Mouse (Mus musculus) hindbrain, postnatal 0 days (tissue): ENCODE results near the gene Arid3a. TPM values are rescaled to one million over a fixed set of nuclear protein-coding genes. Genes with fewer than 3 reads are reported as not detected.
A peak's percentile ranks its signal among the peaks of the same experiment; 100 is the strongest.

Experiments
- ATAC-seq: fragments of 200-750 bp; cut with Nextera tagmentation; 2 replicates; pipeline ENCODE4 v1.8.0; 2017; ENCODE audit warnings: mild to moderate bottlenecking, moderate TSS enrichment, moderate library complexity
- DNase-seq: peaks from one replicate; pipeline ENCODE4 v3.0.0-alpha.2; 2015; ENCODE audit warnings: low spot score
- H3K27ac ChIP-seq: fragments of 300-500 bp; sonication (generic); 2 replicates; pipeline ENCODE4 v1.5.1; 2014; ENCODE audit warnings: mild to moderate bottlenecking
- H3K27me3 ChIP-seq: fragments of 300-500 bp; sonication (generic); 2 replicates; pipeline ENCODE4 v1.6.1; 2014; ENCODE audit warnings: low read length, mixed read lengths; ENCODE audit not compliant: insufficient read depth
- H3K36me3 ChIP-seq: fragments of 300-500 bp; sonication (generic); 2 replicates; pipeline ENCODE4 v1.6.1; 2014; ENCODE audit warnings: low read length, mixed read lengths; ENCODE audit not compliant: insufficient read depth
- H3K4me1 ChIP-seq: fragments of 300-500 bp; sonication (generic); 2 replicates; pipeline ENCODE4 v1.6.1; 2014; ENCODE audit warnings: antibody characterized with exemption, low read length, mixed read lengths; ENCODE audit not compliant: insufficient read depth
- H3K4me2 ChIP-seq: fragments of 300-500 bp; sonication (generic); 2 replicates; pipeline ENCODE4 v1.6.1; 2014; ENCODE audit warnings: low read depth, mild to moderate bottlenecking, low read length, moderate library complexity, mixed read lengths
- H3K4me3 ChIP-seq: fragments of 300-500 bp; sonication (generic); 2 replicates; pipeline ENCODE4 v1.5.1; 2014; ENCODE audit warnings: low read length
- H3K9ac ChIP-seq: fragments of 300-500 bp; sonication (generic); replicated peaks from 2 replicates; pipeline ENCODE4 v1.6.1; 2014; ENCODE audit warnings: mild to moderate bottlenecking, low read length, moderate library complexity, mixed read lengths
- H3K9me3 ChIP-seq: fragments of 300-500 bp; sonication (generic); 2 replicates; pipeline ENCODE4 v1.6.1; 2016; ENCODE audit warnings: low read length, mixed read lengths
- CTCF ChIP-seq: IDR thresholded peaks from 2 replicates; pipeline ENCODE4 v1.5.1; 2016; ENCODE audit warnings: antibody characterized with exemption, control low read depth, low read depth
- WGBS: fragments of 180-500 bp; shearing (Covaris S2); extraction: QIAGEN DNeasy Blood & Tissue Kit; methylation state at CpG from one replicate; pipeline ENCODE4 v1.1.7; 2014; 5-methylcytosine and 5-hydroxymethylcytosine counted together
- polyA plus RNA-seq: library from polyadenylated mRNA; unstranded; fragments of >200 nt; fragmentation: Nextera tagmentation; extraction: Ambion mirVana; gene quantifications from 2 replicates; pipeline ENCODE4 v1.2.1, GENCODE M21; 2015
- total RNA-seq: library from RNA; depleted of rRNA; stranded (reverse); fragments of >200 nt; gene quantifications from 2 replicates; pipeline ENCODE4 v1.2.3, GENCODE M21; 2014; rRNA removed

The Arid3a gene
- total RNA-seq (9.7 and 10.1 TPM in 2 replicates), polyA plus RNA-seq (2.5 and 2.6 TPM in 2 replicates)

GRCm38 (mm10) chr10:79926491-79927323 is at the start of gene Arid3a:
Arid3a (plus strand) TSS chr10:79927043.
- H3K4me2 ChIP-seq: peak within 1 kb of the TSS; percentile 96
- H3K27me3 ChIP-seq: peaks cover 17% of the 10 kb centered on the region
- H3K27ac ChIP-seq: peak within 1 kb of the TSS; percentile 88
- WGBS: under 1% methylated on average over 63 of the region's 63 CpGs
- 0 out of 2 replicates have a peak, but pooled peaks cover 4% of the 10 kb centered on the region for H3K4me1 ChIP-seq
- no peaks in the 10 kb centered on the region for H3K9me3 ChIP-seq
- DNase-seq: peak; percentile 95
- H3K4me3 ChIP-seq: peak within 1 kb of the TSS; percentile 86
- H3K9ac ChIP-seq: peak within 1 kb of the TSS; percentile 76
- no peaks in the 10 kb centered on the region for H3K36me3 ChIP-seq
- peak; percentile 80 for ATAC-seq
- TF ChIP-seq CTCF: no peak; the same call in 1 of the 2 replicates

- WGBS: 53% methylated on average over 1 of the region's 1 CpGs
- H3K4me3 ChIP-seq: no peak overlapping the region
- H3K9me3 ChIP-seq: no peaks in the 10 kb centered on the region
- TF ChIP-seq CTCF: no peak
- H3K9ac ChIP-seq: no peak overlapping the region
- H3K27me3 ChIP-seq: no peaks in the 10 kb centered on the region; the same call in 1 of the 2 replicates
- H3K4me1 ChIP-seq: peaks cover 6% of the 10 kb centered on the region; the same call in 1 of the 2 replicates
- ATAC-seq (no peak), DNase-seq (no peak)
- no peaks in the 10 kb centered on the region for H3K36me3 ChIP-seq
- H3K4me2 ChIP-seq: no peak overlapping the region
- no peak overlapping the region for H3K27ac ChIP-seq
Measured at GRCm38 (mm10) chr10:79877174-79877573, 49.7 kb upstream of the Arid3a start.

DNA sequence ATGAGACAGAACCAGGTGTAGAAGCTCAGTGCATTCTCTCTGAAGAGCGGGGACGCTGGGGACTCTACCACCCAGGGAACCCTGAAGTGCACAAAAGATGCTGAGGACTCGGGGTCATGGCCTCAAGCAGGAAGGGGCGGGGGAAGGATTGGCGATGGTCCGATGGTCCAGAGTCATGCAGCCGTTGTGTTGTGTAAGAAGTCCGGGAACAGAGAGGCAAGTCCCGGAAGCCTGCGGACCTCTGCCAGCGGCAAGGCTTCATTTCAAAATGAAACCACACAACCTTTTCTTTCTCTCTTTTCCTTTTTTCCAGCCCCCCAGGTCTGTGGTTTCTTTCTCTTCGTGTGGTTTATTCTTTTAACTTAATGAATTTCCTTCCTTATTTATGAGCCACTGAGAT is 49.1 kb upstream of the Arid3a start:
- TF ChIP-seq CTCF: no peak
- peaks cover 2% of the 10 kb centered on the region; the same call in 1 of the 2 replicates for H3K4me1 ChIP-seq
- H3K9me3 ChIP-seq: no peaks in the 10 kb centered on the region
- H3K4me3 ChIP-seq: no peak overlapping the region
- H3K27ac ChIP-seq: no peak overlapping the region
- no peak overlapping the region for H3K9ac ChIP-seq
- no peak overlapping the region for H3K4me2 ChIP-seq
- DNase-seq (no peak), ATAC-seq (no peak)
- WGBS: 32% methylated on average over 12 of the region's 12 CpGs
- H3K36me3 ChIP-seq: no peaks in the 10 kb centered on the region
- H3K27me3 ChIP-seq: no peaks in the 10 kb centered on the region; the same call in 1 of the 2 replicates

- H3K4me3 ChIP-seq: no peak overlapping the region
- no peak overlapping the region for H3K27ac ChIP-seq
- H3K4me1 ChIP-seq: no peaks in the 10 kb centered on the region
- WGBS: 39% methylated on average over 3 of the region's 3 CpGs
- H3K27me3 ChIP-seq: peaks cover 5% of the 10 kb centered on the region; the same call in 1 of the 2 replicates
- no peaks in the 10 kb centered on the region for H3K36me3 ChIP-seq
- no peak overlapping the region for H3K4me2 ChIP-seq
- no peak for TF ChIP-seq CTCF
- DNase-seq: no peak
- H3K9me3 ChIP-seq: no peaks in the 10 kb centered on the region
- no peak for ATAC-seq
- no peak overlapping the region for H3K9ac ChIP-seq
Measured at GRCm38 (mm10) chr10:79879527-79879926, 47.3 kb upstream of the Arid3a start.

GRCm38 (mm10) chr10:79880721-79881120 is 46.1 kb upstream of the Arid3a start:
- DNase-seq (no peak), ATAC-seq (no peak)
- no peak overlapping the region for H3K4me3 ChIP-seq
- no peaks in the 10 kb centered on the region for H3K9me3 ChIP-seq
- H3K27me3 ChIP-seq: peaks cover 5% of the 10 kb centered on the region; the same call in 1 of the 2 replicates
- 20% methylated on average over 9 of the region's 9 CpGs for WGBS
- no peaks in the 10 kb centered on the region for H3K4me1 ChIP-seq
- H3K36me3 ChIP-seq: no peaks in the 10 kb centered on the region
- no peak for TF ChIP-seq CTCF
- no peak overlapping the region for H3K27ac ChIP-seq
- no peak overlapping the region for H3K9ac ChIP-seq
- no peak overlapping the region for H3K4me2 ChIP-seq

GRCm38 (mm10) chr10:79881981-79882380 is 44.9 kb upstream of the Arid3a start:
- H3K9ac ChIP-seq: no peak overlapping the region
- 15% methylated on average over 22 of the region's 22 CpGs for WGBS
- no peak for ATAC-seq
- no peaks in the 10 kb centered on the region for H3K4me1 ChIP-seq
- no peaks in the 10 kb centered on the region for H3K36me3 ChIP-seq
- peaks cover 5% of the 10 kb centered on the region; the same call in 1 of the 2 replicates for H3K27me3 ChIP-seq
- DNase-seq: no peak
- no peak overlapping the region for H3K4me3 ChIP-seq
- H3K9me3 ChIP-seq: no peaks in the 10 kb centered on the region
- H3K4me2 ChIP-seq: peak overlapping the region; percentile 18; the same call in 1 of the 2 replicates
- TF ChIP-seq CTCF: no peak
- no peak overlapping the region for H3K27ac ChIP-seq
